Mouse (Mus musculus) hindbrain, postnatal 0 days (tissue): Measurements from ENCODE around the gene Olfr1123. TPM values are rescaled to one million over a fixed set of nuclear protein-coding genes. Genes with fewer than 3 reads are reported as not detected.

Experiments used
- ATAC-seq: fragments of 200-750 bp; cut with Nextera tagmentation; 2 replicates; pipeline ENCODE4 v1.8.0; 2017; ENCODE audit warnings: mild to moderate bottlenecking, moderate TSS enrichment, moderate library complexity
- DNase-seq: peaks from one replicate; pipeline ENCODE4 v3.0.0-alpha.2; 2015; ENCODE audit warnings: low spot score
- H3K27ac ChIP-seq: fragments of 300-500 bp; sonication (generic); 2 replicates; pipeline ENCODE4 v1.5.1; 2014; ENCODE audit warnings: mild to moderate bottlenecking
- H3K27me3 ChIP-seq: fragments of 300-500 bp; sonication (generic); 2 replicates; pipeline ENCODE4 v1.6.1; 2014; ENCODE audit warnings: low read length, mixed read lengths; ENCODE audit not compliant: insufficient read depth
- H3K36me3 ChIP-seq: fragments of 300-500 bp; sonication (generic); 2 replicates; pipeline ENCODE4 v1.6.1; 2014; ENCODE audit warnings: low read length, mixed read lengths; ENCODE audit not compliant: insufficient read depth
- H3K4me1 ChIP-seq: fragments of 300-500 bp; sonication (generic); 2 replicates; pipeline ENCODE4 v1.6.1; 2014; ENCODE audit warnings: antibody characterized with exemption, low read length, mixed read lengths; ENCODE audit not compliant: insufficient read depth
- H3K4me2 ChIP-seq: fragments of 300-500 bp; sonication (generic); 2 replicates; pipeline ENCODE4 v1.6.1; 2014; ENCODE audit warnings: low read depth, mild to moderate bottlenecking, low read length, moderate library complexity, mixed read lengths
- H3K4me3 ChIP-seq: fragments of 300-500 bp; sonication (generic); 2 replicates; pipeline ENCODE4 v1.5.1; 2014; ENCODE audit warnings: low read length
- H3K9ac ChIP-seq: fragments of 300-500 bp; sonication (generic); replicated peaks from 2 replicates; pipeline ENCODE4 v1.6.1; 2014; ENCODE audit warnings: mild to moderate bottlenecking, low read length, moderate library complexity, mixed read lengths
- H3K9me3 ChIP-seq: fragments of 300-500 bp; sonication (generic); 2 replicates; pipeline ENCODE4 v1.6.1; 2016; ENCODE audit warnings: low read length, mixed read lengths
- CTCF ChIP-seq: IDR thresholded peaks from 2 replicates; pipeline ENCODE4 v1.5.1; 2016; ENCODE audit warnings: antibody characterized with exemption, control low read depth, low read depth
- WGBS: fragments of 180-500 bp; shearing (Covaris S2); extraction: QIAGEN DNeasy Blood & Tissue Kit; methylation state at CpG from one replicate; pipeline ENCODE4 v1.1.7; 2014; 5-methylcytosine and 5-hydroxymethylcytosine counted together
- polyA plus RNA-seq: library from polyadenylated mRNA; unstranded; fragments of >200 nt; fragmentation: Nextera tagmentation; extraction: Ambion mirVana; gene quantifications from 2 replicates; pipeline ENCODE4 v1.2.1, GENCODE M21; 2015
- total RNA-seq: library from RNA; depleted of rRNA; stranded (reverse); fragments of >200 nt; gene quantifications from 2 replicates; pipeline ENCODE4 v1.2.3, GENCODE M21; 2014; rRNA removed

The Olfr1123 gene
- total and polyA plus RNA-seq, 2 experiments from 2014 or later = not detected

GRCm38 (mm10) chr2:87429975-87430374, 13.5 kb downstream of the Olfr1123 start, which contains the start of gene Olfr1124:
Gene Olfr1124 (plus strand): TSS chr2:87430275.
- no peak for DNase-seq
- no peak for TF ChIP-seq CTCF
- Histone ChIP-seq H3K36me3 (no peaks in the 10 kb centered on the region), H3K9me3 (no peaks in the 10 kb centered on the region), H3K4me3 (no peak within 1 kb of the TSS), H3K4me2 (no peak within 1 kb of the TSS), H3K4me1 (no peaks in the 10 kb centered on the region), H3K27ac (no peak within 1 kb of the TSS), H3K9ac (no peak within 1 kb of the TSS), H3K27me3 (no peaks in the 10 kb centered on the region)
- no peak for ATAC-seq
- WGBS = 90% methylated on average over 1 of the region's 1 CpGs

- WGBS = 92% methylated on average over 16 of the region's 16 CpGs
- DNase-seq (no peak), ATAC-seq (no peak)
- no peak for TF ChIP-seq CTCF
- Histone ChIP-seq H3K27ac (no peak overlapping the region), H3K9me3 (no peaks in the 10 kb centered on the region), H3K4me3 (no peak overlapping the region), H3K9ac (no peak overlapping the region), H3K4me1 (no peaks in the 10 kb centered on the region), H3K27me3 (no peaks in the 10 kb centered on the region), H3K4me2 (no peak overlapping the region), H3K36me3 (no peaks in the 10 kb centered on the region)
Measured at GRCm38 (mm10) chr2:87437731-87438130, 21.3 kb downstream of the Olfr1123 start.

GRCm38 (mm10) chr2:87453662-87454061, 37.2 kb downstream of the Olfr1123 start, which contains the start of gene Olfr1126:
Gene Olfr1126 (plus strand): TSS chr2:87453962.
- Histone ChIP-seq H3K27ac (no peak within 1 kb of the TSS), H3K4me3 (no peak within 1 kb of the TSS), H3K4me1 (no peaks in the 10 kb centered on the region), H3K27me3 (no peaks in the 10 kb centered on the region), H3K9me3 (no peaks in the 10 kb centered on the region), H3K4me2 (no peak within 1 kb of the TSS), H3K36me3 (no peaks in the 10 kb centered on the region), H3K9ac (no peak within 1 kb of the TSS)
- ATAC-seq (no peak), DNase-seq (no peak)
- TF ChIP-seq CTCF = no peak

GRCm38 (mm10) chr2:87461769-87462168, 45.3 kb downstream of the Olfr1123 start:
- 92% methylated on average over 4 of the region's 4 CpGs for WGBS

More at GRCm38 (mm10) chr2:87461769-87462168, 45.3 kb downstream of the Olfr1123 start:
- TF ChIP-seq CTCF = no peak
- Histone ChIP-seq H3K4me2 (no peak overlapping the region), H3K4me3 (no peak overlapping the region), H3K9me3 (no peaks in the 10 kb centered on the region), H3K9ac (no peak overlapping the region), H3K27ac (no peak overlapping the region), H3K4me1 (no peaks in the 10 kb centered on the region), H3K36me3 (no peaks in the 10 kb centered on the region), H3K27me3 (no peaks in the 10 kb centered on the region)
- ATAC-seq (no peak), DNase-seq (no peak)

Other genes with a start within 250 kb of the Olfr1123 start
- not detected in 2 replicates for gene Olfr1112, start 228.8 kb upstream of the Olfr1123 start, total RNA-seq
- gene Olfr1112, start 228.8 kb upstream of the Olfr1123 start, polyA plus RNA-seq = not detected in 2 replicates
- not detected in 2 replicates for gene Olfr1113, start 207.7 kb upstream of the Olfr1123 start, total RNA-seq
- gene Olfr1113, start 207.7 kb upstream of the Olfr1123 start, polyA plus RNA-seq = not detected in 2 replicates
- gene Olfr1115, start 168.6 kb upstream of the Olfr1123 start, total RNA-seq = not detected in 2 replicates
- gene Olfr1115, start 168.6 kb upstream of the Olfr1123 start, polyA plus RNA-seq = not detected in 2 replicates
- gene Olfr1116, start 149.1 kb upstream of the Olfr1123 start, total RNA-seq = not detected in 2 replicates
- gene Olfr1116, start 149.1 kb upstream of the Olfr1123 start, polyA plus RNA-seq = not detected in 2 replicates
- not detected in 2 replicates for gene Olfr1118, start 109.1 kb upstream of the Olfr1123 start, total RNA-seq
- not detected in 2 replicates for gene Olfr1118, start 109.1 kb upstream of the Olfr1123 start, polyA plus RNA-seq
- gene Olfr1120, start 61.8 kb upstream of the Olfr1123 start, total RNA-seq = not detected in 2 replicates
- gene Olfr1120, start 61.8 kb upstream of the Olfr1123 start, polyA plus RNA-seq = not detected in 2 replicates
- not detected in 2 replicates for gene Olfr1121, start 46.7 kb upstream of the Olfr1123 start, total RNA-seq
- gene Olfr1121, start 46.7 kb upstream of the Olfr1123 start, polyA plus RNA-seq = not detected in 2 replicates
- gene Olfr1122, start 30.8 kb upstream of the Olfr1123 start, total RNA-seq = not detected in 2 replicates
- gene Olfr1122, start 30.8 kb upstream of the Olfr1123 start, polyA plus RNA-seq = not detected in 2 replicates
- gene Olfr1124, start 13.6 kb downstream of the Olfr1123 start, total RNA-seq = not detected in 2 replicates
- gene Olfr1124, start 13.6 kb downstream of the Olfr1123 start, polyA plus RNA-seq = 0.08 TPM in 1 of 2 replicates, not detected in the other
- not detected in 2 replicates for gene Olfr1126, start 37.3 kb downstream of the Olfr1123 start, total RNA-seq
- not detected in 2 replicates for gene Olfr1126, start 37.3 kb downstream of the Olfr1123 start, polyA plus RNA-seq
- gene Pramel7, start 80.5 kb downstream of the Olfr1123 start, total RNA-seq = not detected in 2 replicates
- not detected in 2 replicates for gene Pramel7, start 80.5 kb downstream of the Olfr1123 start, polyA plus RNA-seq
- gene Pramel6, start 89.9 kb downstream of the Olfr1123 start, total RNA-seq = not detected in 2 replicates
- not detected in 2 replicates for gene Pramel6, start 89.9 kb downstream of the Olfr1123 start, polyA plus RNA-seq
- 0.14 TPM in 1 of 2 replicates, not detected in the other for gene Olfr153, start 115.2 kb downstream of the Olfr1123 start, total RNA-seq
- not detected in 2 replicates for gene Olfr153, start 115.2 kb downstream of the Olfr1123 start, polyA plus RNA-seq
- not detected in 2 replicates for gene Olfr1128, start 128.9 kb downstream of the Olfr1123 start, total RNA-seq
- gene Olfr1128, start 128.9 kb downstream of the Olfr1123 start, polyA plus RNA-seq = not detected in 2 replicates
- not detected in 2 replicates for gene Olfr1129, start 157.3 kb downstream of the Olfr1123 start, total RNA-seq
- not detected in 2 replicates for gene Olfr1129, start 157.3 kb downstream of the Olfr1123 start, polyA plus RNA-seq
- gene Olfr1130, start 189.6 kb downstream of the Olfr1123 start, total RNA-seq = not detected in 2 replicates
- gene Olfr1130, start 189.6 kb downstream of the Olfr1123 start, polyA plus RNA-seq = not detected in 2 replicates
- gene Olfr1131, start 210.5 kb downstream of the Olfr1123 start, total RNA-seq = not detected in 2 replicates
- not detected in 2 replicates for gene Olfr1131, start 210.5 kb downstream of the Olfr1123 start, polyA plus RNA-seq
- not detected in 2 replicates for gene Olfr1132, start 220.9 kb downstream of the Olfr1123 start, total RNA-seq
- gene Olfr1132, start 220.9 kb downstream of the Olfr1123 start, polyA plus RNA-seq = not detected in 2 replicates
- not detected in 2 replicates for gene Olfr1133, start 230.7 kb downstream of the Olfr1123 start, total RNA-seq
- not detected in 2 replicates for gene Olfr1133, start 230.7 kb downstream of the Olfr1123 start, polyA plus RNA-seq
- not detected in 2 replicates for gene Olfr1134, start 241.8 kb downstream of the Olfr1123 start, total RNA-seq
- not detected in 2 replicates for gene Olfr1134, start 241.8 kb downstream of the Olfr1123 start, polyA plus RNA-seq